Mouse (Mus musculus) frontal cortex, postnatal 36 days (tissue): ENCODE results near the gene Tnik.

Experiments
- DNase-seq, 2 experiments: peaks; one replicate each; pipeline ENCODE4 v3.0.0; 2022; ENCODE audit warnings: low spot score in 2 of 2

Gene Tnik

GRCm38 (mm10) chr3:28263948-28264840 lies 1.2 kb downstream of the Tnik start:
- DNase-seq = peak; percentile 53 to 58

- DNase-seq = no peak
Observed at GRCm38 (mm10) chr3:28264841-28265150, 1.8 kb downstream of the Tnik start.

DNA sequence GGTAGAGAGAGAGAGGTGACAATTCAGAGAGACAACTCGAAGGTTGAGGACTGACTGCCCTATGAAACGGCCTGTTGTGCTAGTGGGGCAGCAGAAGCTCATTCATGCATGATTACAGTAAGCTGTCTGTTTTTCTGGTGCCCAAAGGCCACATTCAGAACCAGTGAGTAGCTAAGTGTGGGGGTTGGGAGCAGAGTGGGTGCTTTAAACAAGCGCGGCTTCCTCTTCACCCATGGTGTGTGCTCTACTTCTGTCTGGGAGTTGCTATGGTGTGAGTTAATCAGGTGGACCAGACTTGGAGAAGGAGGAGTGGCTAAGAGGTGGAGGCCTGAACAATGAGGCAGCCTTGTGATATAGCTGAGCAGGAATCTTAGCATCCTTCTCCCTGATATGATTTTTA lies 2.2 kb downstream of the Tnik start:
- DNase-seq = peak; percentile 42 to 48

DNA sequence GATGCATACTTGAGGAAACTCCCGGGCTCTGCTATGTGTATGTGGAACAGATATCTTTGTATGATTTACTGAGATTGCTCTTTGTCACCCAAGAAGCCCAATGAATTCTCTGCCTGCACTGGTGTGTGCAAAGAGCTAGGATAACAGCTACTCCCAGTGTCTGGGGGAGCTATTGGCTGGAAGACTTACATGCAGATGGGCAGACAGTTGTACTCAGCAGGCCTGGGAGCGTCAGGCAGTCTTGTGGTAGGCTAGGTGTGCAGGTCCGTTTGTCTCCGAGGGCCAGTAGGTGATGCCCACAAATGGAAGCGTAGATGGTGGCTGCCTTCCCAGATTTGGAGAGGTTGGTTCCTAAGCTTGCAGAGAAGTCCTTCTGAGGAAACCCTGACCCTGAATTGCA lies 2.6 kb downstream of the Tnik start:
- DNase-seq = peak in 1 of 2 experiments; percentile 32

DNA sequence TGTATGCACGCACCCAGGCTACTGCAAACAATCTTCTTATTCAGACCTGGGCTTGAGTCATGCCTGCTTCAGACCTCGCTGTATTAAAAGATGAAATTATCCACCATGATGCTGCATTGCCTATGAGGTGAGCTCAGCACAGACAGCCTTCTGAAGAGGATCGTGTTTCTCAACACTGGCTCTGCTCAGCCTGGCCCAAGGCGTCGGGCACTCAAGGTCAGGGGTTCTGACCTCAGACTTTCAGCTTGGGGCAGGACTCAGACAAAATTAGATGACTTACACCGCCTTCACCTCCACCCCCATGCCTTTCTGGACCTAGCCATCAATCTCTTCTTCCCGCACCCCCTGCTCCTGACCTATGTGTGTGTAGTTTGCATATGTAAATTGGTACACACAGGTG lies 4.2 kb downstream of the Tnik start:
- DNase-seq = no peak

GRCm38 (mm10) chr3:28269716-28270115 lies 6.7 kb downstream of the Tnik start:
- no peak for DNase-seq

GRCm38 (mm10) chr3:28271884-28272283 lies 8.9 kb downstream of the Tnik start:
- DNase-seq = no peak

DNA sequence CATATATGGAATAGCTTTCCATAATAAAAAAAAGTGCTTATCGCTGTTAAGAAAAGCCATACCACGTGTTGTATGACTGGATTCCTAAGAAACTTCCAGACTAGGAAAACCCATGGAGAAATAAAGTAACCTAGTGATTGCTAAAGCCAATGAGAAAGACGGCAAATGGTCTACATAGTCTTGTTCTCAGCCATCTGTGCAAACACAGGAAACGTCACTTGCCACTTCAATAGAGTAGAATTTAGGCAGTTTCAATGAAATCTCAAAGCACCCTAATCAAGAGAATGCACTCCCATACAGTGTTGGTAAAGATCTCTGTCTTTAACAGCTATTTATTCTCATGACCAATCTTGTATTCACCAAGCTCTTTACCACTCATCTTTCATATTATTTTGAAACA lies 11.7 kb downstream of the Tnik start:
- DNase-seq = no peak

- no peak for DNase-seq
Observed at GRCm38 (mm10) chr3:28289693-28290092, 26.7 kb downstream of the Tnik start.

GRCm38 (mm10) chr3:28301378-28301777 lies 38.4 kb downstream of the Tnik start:
- DNase-seq = no peak

DNA sequence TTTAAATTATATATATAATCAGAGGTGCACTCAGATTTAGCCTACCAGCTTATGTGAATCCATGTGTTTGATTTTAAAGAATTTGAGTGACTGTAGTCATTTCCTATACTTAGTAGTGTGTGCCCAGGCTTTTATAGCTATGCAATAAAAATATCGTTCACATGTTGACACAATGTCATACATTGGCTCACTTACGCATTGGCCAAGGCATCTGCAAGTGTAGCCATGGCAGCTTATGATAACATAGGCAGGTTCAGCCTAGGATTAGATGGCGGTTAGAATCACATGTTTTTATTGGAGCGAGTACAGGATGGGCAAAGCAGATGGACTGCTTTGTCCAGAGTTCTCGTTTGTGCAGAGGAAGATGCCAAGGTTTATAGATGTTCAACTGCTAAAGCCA lies 40.9 kb downstream of the Tnik start:
- DNase-seq = no peak

GRCm38 (mm10) chr3:28306852-28307251 lies 43.8 kb downstream of the Tnik start:
- DNase-seq = no peak

- no peak for DNase-seq
Observed at GRCm38 (mm10) chr3:28314438-28314837, 51.4 kb downstream of the Tnik start.

- peak in 1 of 2 experiments; percentile 70 for DNase-seq
Observed at GRCm38 (mm10) chr3:28317339-28317738, 54.3 kb downstream of the Tnik start.

DNA sequence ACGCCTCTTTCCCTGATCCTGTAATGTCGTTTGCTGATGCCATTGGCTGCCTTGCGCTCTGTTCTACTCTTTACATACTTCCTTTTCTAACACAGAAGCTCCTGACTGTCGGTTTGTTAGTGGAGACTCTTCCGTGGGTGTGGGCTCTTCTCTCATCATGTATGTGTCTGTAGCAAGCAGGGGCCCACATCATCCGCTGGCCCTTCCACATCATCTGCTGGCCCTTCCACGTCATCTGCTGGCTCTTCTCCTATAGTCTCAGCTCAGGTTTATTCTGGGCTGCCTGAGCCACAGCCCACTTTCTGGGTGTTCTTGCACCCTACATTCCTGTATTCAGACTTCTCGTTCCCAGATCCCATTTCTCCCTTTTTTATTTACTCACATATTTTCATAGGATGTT lies 58.6 kb downstream of the Tnik start:
- no peak for DNase-seq

GRCm38 (mm10) chr3:28325613-28326233 lies 62.7 kb downstream of the Tnik start:
- DNase-seq = no peak

GRCm38 (mm10) chr3:28332316-28332715 lies 69.3 kb downstream of the Tnik start:
- no peak for DNase-seq

DNA sequence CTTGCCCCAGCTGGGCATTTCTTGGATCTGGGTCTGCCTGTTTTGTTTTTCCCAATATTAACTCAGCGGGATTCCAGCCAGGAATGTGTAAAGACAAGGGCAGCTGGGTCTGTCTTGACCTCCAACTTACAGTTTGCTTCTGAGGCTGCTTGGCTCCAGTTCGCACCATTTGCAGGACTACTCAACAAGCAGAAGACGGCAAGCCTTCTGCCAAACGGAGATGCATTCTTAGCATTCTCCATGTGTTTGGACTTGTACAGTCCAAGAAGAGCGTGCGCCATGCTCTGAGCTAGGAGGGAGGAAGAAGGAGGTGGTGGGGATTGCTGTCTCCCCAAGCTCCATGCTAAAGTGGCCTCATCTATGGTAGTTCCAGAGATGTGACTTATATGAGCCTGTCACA lies 70.9 kb downstream of the Tnik start:
- DNase-seq = no peak

DNA sequence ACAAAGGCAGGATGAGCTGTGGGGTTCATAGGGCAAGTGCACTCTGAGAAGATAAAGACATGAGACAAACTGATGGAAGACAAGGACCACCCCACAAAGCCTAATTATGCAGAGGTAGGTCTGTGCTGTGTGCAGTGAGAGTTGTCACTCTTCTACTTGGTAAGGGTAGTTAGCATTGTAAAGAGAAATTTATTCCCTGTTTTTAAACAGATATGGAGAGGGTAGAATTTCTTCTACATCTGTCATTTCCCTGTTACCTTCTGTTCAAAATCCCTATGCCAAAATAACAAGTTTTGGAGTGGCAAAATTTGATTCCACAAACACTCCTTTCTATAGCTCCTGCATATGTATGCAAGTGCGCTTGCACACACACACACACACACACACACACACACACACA lies 71.5 kb downstream of the Tnik start:
- no peak for DNase-seq

DNA sequence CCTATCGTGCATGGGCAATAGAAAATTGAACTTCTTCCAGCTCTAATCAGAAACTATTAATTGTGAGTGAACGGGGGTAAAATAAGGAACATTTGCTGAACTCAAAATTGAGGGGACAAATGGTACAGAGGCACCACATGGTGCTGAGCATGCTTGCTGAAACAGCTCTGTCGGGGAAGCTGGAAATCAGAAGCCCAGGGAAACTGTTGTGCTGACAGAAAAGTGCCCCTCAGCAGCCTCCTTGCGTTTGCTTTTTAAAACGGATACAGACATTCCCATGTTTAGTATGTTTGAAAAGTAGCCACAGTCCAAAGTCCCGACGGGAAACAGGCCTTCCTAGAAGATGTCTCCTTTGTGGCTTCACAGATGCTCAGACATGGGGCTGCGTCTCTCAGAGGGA lies 77.1 kb downstream of the Tnik start:
- no peak for DNase-seq

- no peak for DNase-seq
Observed at GRCm38 (mm10) chr3:28343204-28343603, 80.2 kb downstream of the Tnik start.

DNA sequence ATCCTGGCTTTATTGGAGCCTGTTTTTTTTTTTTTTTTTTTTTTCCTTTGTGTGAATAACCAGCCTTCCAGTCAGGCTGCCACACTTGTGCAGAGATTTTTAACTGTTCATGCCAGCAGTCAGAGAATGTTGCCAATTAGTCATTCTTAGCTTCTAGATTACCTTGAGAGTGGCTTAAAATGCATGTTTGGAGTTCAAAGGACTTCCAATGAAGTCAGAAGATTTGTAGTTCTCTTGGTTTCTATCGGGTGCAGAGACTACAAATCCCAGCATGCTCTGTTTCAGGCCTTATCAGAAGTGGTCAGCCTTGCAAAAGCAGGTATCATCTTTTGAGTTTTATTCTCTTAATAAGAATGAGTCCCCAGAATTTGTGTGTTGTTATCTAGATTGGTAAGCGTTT lies 80.6 kb downstream of the Tnik start:
- no peak for DNase-seq

- no peak for DNase-seq
Observed at GRCm38 (mm10) chr3:28345446-28345845, 82.4 kb downstream of the Tnik start.

GRCm38 (mm10) chr3:28345961-28346360 lies 82.9 kb downstream of the Tnik start:
- DNase-seq = no peak
